Mouse (Mus musculus): ENCODE results near the gene Trak1. TPM values are rescaled to one million over a fixed set of nuclear protein-coding genes. Genes with fewer than 3 reads are reported as not detected.
A peak's percentile ranks its signal among the peaks of the same experiment; 100 is the strongest.
"Not testable (repeated sequence)": the region's sequence is repeated elsewhere in the genome, so short reads cannot be mapped to it uniquely, and the experiment has no call there.

The Trak1 gene
- polyA plus RNA-seq, 1 experiment from 2014 or later, result 32.2 TPM

DNA sequence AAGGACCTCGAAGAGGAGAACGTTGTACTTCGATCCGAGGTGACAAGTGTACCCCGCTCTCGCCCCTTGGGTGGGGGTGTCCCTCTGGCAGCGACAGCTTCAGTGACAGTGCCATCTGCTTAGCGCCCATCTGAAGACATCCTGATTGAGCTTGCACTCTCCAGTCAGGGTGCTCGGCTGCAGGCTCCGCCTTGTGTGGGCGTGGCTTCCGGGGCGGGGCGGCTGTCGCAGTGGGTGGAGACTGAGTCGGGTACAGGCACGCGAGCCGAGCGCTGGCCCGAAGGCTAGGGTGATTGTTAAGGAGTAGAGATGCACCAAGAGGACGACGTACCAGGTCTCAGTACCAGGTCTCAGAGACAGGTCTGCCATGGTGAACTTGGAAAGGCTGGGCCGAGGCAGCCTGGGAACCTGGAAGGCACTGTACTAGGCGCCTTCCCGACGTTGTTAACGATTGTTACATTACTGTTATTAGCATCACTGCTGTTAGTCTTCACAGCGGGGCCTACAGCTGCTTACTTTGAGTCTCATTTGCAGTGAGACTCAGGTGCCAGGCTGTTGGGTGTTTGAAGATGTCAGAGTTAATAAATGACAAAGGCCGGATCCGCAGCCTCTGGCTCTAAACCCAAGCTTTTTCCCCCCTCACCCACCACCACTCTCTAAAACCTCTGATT is 146.5 kb downstream of the Trak1 start:
- H3K9me3 ChIP-seq, result no peaks in the 10 kb centered on the region
- H3K36me3 ChIP-seq, result peaks cover 83% of the 10 kb centered on the region
- WGBS, result 70% methylated on average over 31 of the region's 31 CpGs
- no peak for ATAC-seq (ENCODE audit: extremely low read depth, insufficient number of reproducible peaks, low FRiP score, low TSS enrichment)
- H3K9ac ChIP-seq, result no peak overlapping the region
- H3K27me3 ChIP-seq (replicated peaks), result no peaks in the 10 kb centered on the region
- no peak overlapping the region for H3K27ac ChIP-seq (replicated peaks)
- no peak overlapping the region for H3K4me3 ChIP-seq
- no peaks in the 10 kb centered on the region; the same call in 1 of the 2 replicates for H3K4me1 ChIP-seq
- H3K4me2 ChIP-seq, result no peak overlapping the region

DNA sequence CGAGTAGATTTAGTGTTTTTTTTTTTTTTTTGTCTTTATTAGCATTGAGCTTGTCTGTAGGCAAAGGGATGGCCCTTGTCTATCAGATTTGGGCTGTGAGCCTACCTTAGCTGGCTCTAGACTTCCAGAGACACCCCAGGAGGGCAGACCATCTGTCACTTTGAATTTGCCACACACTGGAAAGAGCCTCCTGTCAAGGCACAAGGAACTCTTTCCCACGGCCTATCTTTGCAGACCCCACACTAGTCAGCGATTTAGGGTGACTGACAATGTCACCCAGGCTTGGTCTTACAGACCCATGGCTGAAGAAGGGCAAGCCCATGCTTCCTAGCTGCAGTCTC is 147.0 kb downstream of the Trak1 start:
- Histone ChIP-seq H3K36me3 (peaks cover 88% of the 10 kb centered on the region), H3K27ac (replicated peaks) (no peak overlapping the region), H3K4me1 (no peaks in the 10 kb centered on the region; the same call in 1 of the 2 replicates), H3K27me3 (replicated peaks) (no peaks in the 10 kb centered on the region), H3K4me2 (no peak overlapping the region), H3K9ac (no peak overlapping the region), H3K4me3 (no peak overlapping the region), H3K9me3 (no peaks in the 10 kb centered on the region)
- 70% methylated on average over 3 of the region's 3 CpGs for WGBS
- no peak for ATAC-seq (ENCODE audit: extremely low read depth, insufficient number of reproducible peaks, low FRiP score, low TSS enrichment)

GRCm38 (mm10) chr9:121445364-121445763 is 148.1 kb downstream of the Trak1 start:
- Histone ChIP-seq H3K36me3 (peaks cover 98% of the 10 kb centered on the region), H3K9me3 (no peaks in the 10 kb centered on the region), H3K9ac (no peak overlapping the region), H3K4me1 (no peaks in the 10 kb centered on the region; the same call in 1 of the 2 replicates), H3K4me2 (no peak overlapping the region), H3K27me3 (replicated peaks) (no peaks in the 10 kb centered on the region), H3K27ac (replicated peaks) (no peak overlapping the region), H3K4me3 (no peak overlapping the region)
- ATAC-seq (ENCODE audit: extremely low read depth, insufficient number of reproducible peaks, low FRiP score, low TSS enrichment), result no peak
- WGBS, result 83% methylated on average over 2 of the region's 2 CpGs

DNA sequence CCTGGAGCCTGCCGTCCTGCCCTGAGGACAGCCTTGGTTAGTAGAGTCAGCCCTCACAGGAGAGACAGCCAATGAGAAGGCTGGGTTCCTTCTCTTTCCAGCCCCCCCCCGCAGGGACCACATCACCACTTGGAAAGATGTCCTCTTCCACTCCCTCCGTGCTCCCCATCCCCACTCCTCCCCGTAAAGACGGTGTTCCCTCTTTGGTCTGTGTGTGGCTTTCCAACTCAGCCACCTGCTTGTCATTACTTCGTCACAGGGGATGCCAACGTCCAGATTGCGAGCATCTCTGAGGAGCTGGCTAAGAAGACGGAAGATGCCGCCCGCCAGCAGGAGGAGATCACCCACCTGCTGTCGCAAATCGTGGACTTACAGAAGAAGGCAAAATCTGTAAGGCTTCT is 149.1 kb downstream of the Trak1 start:
- WGBS, result 85% methylated on average over 13 of the region's 13 CpGs
- Histone ChIP-seq H3K36me3 (peaks cover 98% of the 10 kb centered on the region), H3K27me3 (replicated peaks) (no peaks in the 10 kb centered on the region), H3K4me2 (no peak overlapping the region), H3K4me3 (no peak overlapping the region), H3K9ac (no peak overlapping the region), H3K27ac (replicated peaks) (no peak overlapping the region), H3K4me1 (no peaks in the 10 kb centered on the region; the same call in 1 of the 2 replicates), H3K9me3 (no peaks in the 10 kb centered on the region)
- ATAC-seq (ENCODE audit: extremely low read depth, insufficient number of reproducible peaks, low FRiP score, low TSS enrichment), result no peak

GRCm38 (mm10) chr9:121452342-121452942 is 155.1 kb downstream of the Trak1 start:
- peaks cover 29% of the 10 kb centered on the region for H3K4me1 ChIP-seq
- H3K9ac ChIP-seq; ATAC-seq (ENCODE audit: extremely low read depth, insufficient number of reproducible peaks, low FRiP score, low TSS enrichment); H3K27me3 ChIP-seq (replicated peaks); H3K9me3 ChIP-seq; H3K4me3 ChIP-seq: not testable (repeated sequence)
- peaks cover 92% of the 10 kb centered on the region for H3K36me3 ChIP-seq
- peak overlapping the region; percentile 2; the same call in 1 of the 2 replicates for H3K4me2 ChIP-seq
- H3K27ac ChIP-seq (replicated peaks), result peak overlapping the region; percentile 48
- 37% methylated on average over 9 of the region's 9 CpGs for WGBS

GRCm38 (mm10) chr9:121454891-121455290 is 157.6 kb downstream of the Trak1 start:
- H3K4me3 ChIP-seq, result no peak overlapping the region
- H3K9ac ChIP-seq, result no peak overlapping the region
- peaks cover 29% of the 10 kb centered on the region for H3K4me1 ChIP-seq
- peaks cover 81% of the 10 kb centered on the region for H3K36me3 ChIP-seq
- ATAC-seq (ENCODE audit: extremely low read depth, insufficient number of reproducible peaks, low FRiP score, low TSS enrichment), result no peak
- 84% methylated on average over 3 of the region's 3 CpGs for WGBS
- no peaks in the 10 kb centered on the region for H3K27me3 ChIP-seq (replicated peaks)
- H3K27ac ChIP-seq (replicated peaks), result no peak overlapping the region
- H3K9me3 ChIP-seq, result no peaks in the 10 kb centered on the region
- H3K4me2 ChIP-seq, result no peak overlapping the region

- Histone ChIP-seq H3K4me2 (no peak overlapping the region), H3K27ac (replicated peaks) (no peak overlapping the region), H3K27me3 (replicated peaks) (no peaks in the 10 kb centered on the region), H3K4me1 (peaks cover 25% of the 10 kb centered on the region), H3K36me3 (peaks cover 81% of the 10 kb centered on the region), H3K4me3 (no peak overlapping the region), H3K9me3 (no peaks in the 10 kb centered on the region), H3K9ac (0 out of 2 replicates have a peak overlapping the region, but pooled peaks have one; percentile 3)
- 59% methylated on average over 13 of the region's 13 CpGs for WGBS
- no peak for ATAC-seq (ENCODE audit: extremely low read depth, insufficient number of reproducible peaks, low FRiP score, low TSS enrichment)
Observed at GRCm38 (mm10) chr9:121456739-121457515, 159.6 kb downstream of the Trak1 start.

DNA sequence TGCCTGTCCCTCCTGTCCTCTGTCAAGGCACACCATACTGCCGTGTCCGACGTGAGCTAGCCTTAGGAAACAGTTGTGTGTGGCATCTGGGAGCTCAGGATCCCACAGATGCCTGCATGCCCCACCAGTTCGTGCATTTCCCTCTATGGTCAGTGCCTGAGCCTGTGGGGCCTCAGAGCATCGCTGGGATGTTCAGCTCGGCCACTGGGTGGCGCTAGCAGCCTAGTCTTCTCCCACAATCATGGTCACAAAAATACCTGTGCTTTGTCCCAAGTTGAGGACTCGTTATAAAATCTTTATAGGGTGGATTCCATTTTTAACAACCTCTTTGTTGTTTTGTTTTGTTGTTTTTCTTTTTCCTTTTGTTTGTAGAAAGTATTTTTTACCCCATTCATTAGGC is 161.2 kb downstream of the Trak1 start:
- Histone ChIP-seq H3K4me2 (no peak overlapping the region), H3K9ac (no peak overlapping the region), H3K27ac (replicated peaks) (no peak overlapping the region), H3K4me1 (peaks cover 12% of the 10 kb centered on the region), H3K27me3 (replicated peaks) (no peaks in the 10 kb centered on the region), H3K36me3 (peaks cover 83% of the 10 kb centered on the region), H3K4me3 (no peak overlapping the region), H3K9me3 (no peaks in the 10 kb centered on the region)
- WGBS, result 23% methylated on average over 8 of the region's 8 CpGs
- no peak for ATAC-seq (ENCODE audit: extremely low read depth, insufficient number of reproducible peaks, low FRiP score, low TSS enrichment)

- peaks cover 81% of the 10 kb centered on the region for H3K36me3 ChIP-seq
- H3K27me3 ChIP-seq (replicated peaks), result no peaks in the 10 kb centered on the region
- no peak overlapping the region for H3K27ac ChIP-seq (replicated peaks)
- ATAC-seq (ENCODE audit: extremely low read depth, insufficient number of reproducible peaks, low FRiP score, low TSS enrichment), result no peak
- no peak overlapping the region for H3K4me2 ChIP-seq
- H3K4me1 ChIP-seq, result peaks cover 12% of the 10 kb centered on the region
- H3K9me3 ChIP-seq, result no peaks in the 10 kb centered on the region
- H3K9ac ChIP-seq, result no peak overlapping the region
- 70% methylated on average over 2 of the region's 2 CpGs for WGBS
- H3K4me3 ChIP-seq, result no peak overlapping the region
Observed at GRCm38 (mm10) chr9:121459950-121460349, 162.6 kb downstream of the Trak1 start.

- Histone ChIP-seq H3K36me3 (peaks cover 80% of the 10 kb centered on the region), H3K27me3 (replicated peaks) (no peaks in the 10 kb centered on the region), H3K9ac (no peak overlapping the region), H3K4me1 (peaks cover 12% of the 10 kb centered on the region), H3K9me3 (no peaks in the 10 kb centered on the region), H3K4me3 (no peak overlapping the region), H3K4me2 (no peak overlapping the region), H3K27ac (replicated peaks) (no peak overlapping the region)
- WGBS, result 63% methylated on average over 15 of the region's 16 CpGs
- ATAC-seq (ENCODE audit: extremely low read depth, insufficient number of reproducible peaks, low FRiP score, low TSS enrichment), result no peak
Observed at GRCm38 (mm10) chr9:121460527-121460926, 163.2 kb downstream of the Trak1 start.

DNA sequence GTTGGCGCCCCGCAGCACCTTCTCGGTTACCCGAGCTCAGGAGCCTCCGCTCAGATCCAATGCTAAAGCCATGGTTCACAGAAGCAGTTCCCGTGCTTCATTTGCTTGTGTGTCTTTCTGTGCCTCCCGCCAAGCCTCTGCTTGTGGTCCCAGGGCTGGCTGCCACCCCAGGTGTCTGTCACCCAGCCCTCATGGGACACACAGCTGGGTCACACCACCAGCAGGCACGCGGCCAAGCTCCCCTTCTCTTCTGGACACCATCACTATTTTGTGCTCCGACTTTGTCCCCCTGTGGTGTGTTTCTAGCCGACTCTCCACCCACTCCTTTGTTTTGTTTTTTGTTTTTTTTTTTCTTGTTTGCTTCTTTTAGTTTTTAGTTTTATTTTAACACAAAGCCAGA is 170.2 kb downstream of the Trak1 start:
- H3K4me1 ChIP-seq, result 0 out of 2 replicates have a peak, but pooled peaks cover 6% of the 10 kb centered on the region
- H3K36me3 ChIP-seq, result peaks cover 74% of the 10 kb centered on the region
- ATAC-seq (ENCODE audit: extremely low read depth, insufficient number of reproducible peaks, low FRiP score, low TSS enrichment), result no peak
- H3K4me3 ChIP-seq, result no peak overlapping the region
- H3K4me2 ChIP-seq, result no peak overlapping the region
- no peaks in the 10 kb centered on the region for H3K27me3 ChIP-seq (replicated peaks)
- no peaks in the 10 kb centered on the region for H3K9me3 ChIP-seq
- no peak overlapping the region for H3K27ac ChIP-seq (replicated peaks)
- H3K9ac ChIP-seq, result no peak overlapping the region
- 77% methylated on average over 11 of the region's 11 CpGs for WGBS
